Mouse (Mus musculus): ENCODE measurements around the gene Trim9.
A peak's percentile ranks its signal among the peaks of the same experiment; 100 is the strongest.

Gene Trim9

GRCm38 (mm10) chr12:70347202-70347841 lies at the start of gene Trim9:
Gene Trim9 (minus strand): TSS chr12:70347614.
- DNase-seq (ENCODE audit: low spot score in 2 of 2) = peak; percentile 79 to 81

- DNase-seq (ENCODE audit: low spot score in 2 of 2) = no peak
Observed at GRCm38 (mm10) chr12:70395061-70395460, 47.6 kb upstream of the Trim9 start.

GRCm38 (mm10) chr12:70391236-70391635 lies 43.8 kb upstream of the Trim9 start:
- no peak for DNase-seq (ENCODE audit: low spot score in 2 of 2)

GRCm38 (mm10) chr12:70374976-70375375 lies 27.6 kb upstream of the Trim9 start:
- DNase-seq (ENCODE audit: low spot score in 2 of 2) = no peak

DNA sequence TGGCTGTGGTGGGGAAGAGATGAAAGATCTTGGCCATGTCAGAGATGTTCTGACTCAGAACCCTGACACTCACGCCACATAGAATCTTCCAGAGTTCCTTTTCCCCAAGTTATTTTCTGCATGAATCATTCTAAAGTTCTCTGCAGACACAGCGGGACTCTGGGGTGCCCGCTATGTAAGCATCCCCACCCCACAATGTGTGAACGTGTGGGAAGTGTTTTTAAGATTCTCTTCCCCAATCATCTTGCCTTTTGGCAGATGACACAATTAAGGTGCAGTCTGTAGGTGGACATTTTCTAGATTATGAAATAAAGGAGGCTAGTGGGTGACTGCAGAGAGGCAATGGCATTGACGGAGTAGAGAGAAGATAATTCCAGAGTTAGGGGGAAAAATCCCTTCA lies 25.5 kb upstream of the Trim9 start:
- no peak for DNase-seq (ENCODE audit: low spot score in 2 of 2)

GRCm38 (mm10) chr12:70369348-70369747 lies 21.9 kb upstream of the Trim9 start:
- no peak for DNase-seq (ENCODE audit: low spot score in 2 of 2)

DNA sequence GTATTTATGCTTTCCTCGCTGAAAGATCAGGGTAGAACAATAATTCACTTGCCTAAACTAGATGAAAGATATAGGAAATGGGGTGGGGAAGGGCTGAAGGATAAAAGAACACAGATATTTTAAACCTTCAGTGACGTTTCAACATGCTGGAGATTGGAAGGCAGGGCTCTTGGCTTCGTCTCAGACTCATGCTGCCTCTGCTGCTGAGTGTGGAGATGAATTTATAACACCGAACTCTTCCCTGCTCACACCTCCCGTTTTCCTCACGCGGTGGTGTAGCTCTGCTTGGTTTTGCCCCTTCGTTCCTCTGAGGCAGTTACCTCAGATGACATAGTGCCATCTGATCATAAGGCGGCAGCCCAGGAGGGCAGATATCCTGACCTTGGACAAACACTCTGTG lies 21.4 kb upstream of the Trim9 start:
- DNase-seq (ENCODE audit: low spot score in 2 of 2) = no peak

DNA sequence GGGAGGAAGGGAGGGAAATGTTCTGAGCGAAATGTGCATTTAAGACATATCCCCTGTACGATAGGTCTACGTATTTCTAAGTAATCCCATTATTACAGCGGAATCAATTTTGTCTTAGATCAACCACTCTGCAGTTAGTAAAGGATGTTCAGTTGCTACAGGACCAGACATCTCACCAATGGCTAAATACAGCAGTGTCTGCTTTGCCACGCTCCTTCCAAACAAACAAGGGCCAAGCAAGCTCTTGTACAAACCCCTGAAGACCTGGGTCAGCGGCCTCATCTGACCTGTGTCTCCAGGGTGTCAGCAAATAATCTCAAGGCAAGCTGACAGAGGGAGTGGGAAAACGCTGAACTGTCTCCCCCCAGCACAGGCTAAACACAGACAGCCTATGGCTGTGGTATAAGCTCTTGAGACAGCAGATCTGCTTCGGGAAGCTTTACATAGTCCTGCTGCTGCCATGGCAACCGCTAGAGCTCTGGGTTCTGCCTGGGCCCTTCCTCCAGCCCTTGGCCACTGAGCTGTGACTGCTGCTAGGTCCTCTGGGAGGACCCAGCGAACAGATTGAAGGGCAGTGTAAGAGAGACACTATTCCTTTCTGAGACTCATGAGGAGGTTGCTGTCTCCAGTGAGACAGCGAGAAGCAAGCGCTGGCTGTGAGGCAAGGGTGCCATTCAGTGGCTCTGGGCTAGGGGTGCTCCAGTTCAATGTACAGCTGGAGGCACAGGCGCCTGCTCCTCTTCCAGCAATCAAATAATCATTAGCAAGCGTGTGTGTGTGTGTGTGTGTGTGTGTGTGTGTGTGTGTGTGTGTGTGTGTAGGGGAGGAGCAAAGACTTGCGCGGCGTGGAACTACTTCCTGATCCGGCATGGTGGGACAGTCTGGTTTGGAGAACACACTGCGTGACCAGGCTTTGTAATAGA lies 20.2 kb upstream of the Trim9 start:
- DNase-seq (ENCODE audit: low spot score in 2 of 2) = no peak

DNA sequence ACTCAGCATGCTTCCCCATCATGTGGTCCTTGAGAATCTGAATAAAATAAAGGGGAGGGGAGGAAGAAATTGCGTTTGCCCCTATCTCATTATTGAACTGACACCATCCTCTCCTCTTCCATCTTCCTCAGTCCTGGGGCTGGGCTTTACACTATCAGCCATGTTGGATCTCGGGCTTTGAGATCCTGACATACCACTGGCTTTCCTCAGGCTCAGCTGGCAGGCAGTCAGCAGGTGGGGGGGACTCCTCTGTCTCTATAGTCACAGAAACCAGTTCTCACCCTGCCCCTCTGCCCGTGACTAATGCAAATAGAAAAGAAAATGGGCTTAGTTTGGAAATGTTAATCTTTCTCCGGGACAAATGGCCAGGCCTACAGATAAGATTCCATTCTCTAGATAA lies 15.6 kb upstream of the Trim9 start:
- no peak for DNase-seq (ENCODE audit: low spot score in 2 of 2)

DNA sequence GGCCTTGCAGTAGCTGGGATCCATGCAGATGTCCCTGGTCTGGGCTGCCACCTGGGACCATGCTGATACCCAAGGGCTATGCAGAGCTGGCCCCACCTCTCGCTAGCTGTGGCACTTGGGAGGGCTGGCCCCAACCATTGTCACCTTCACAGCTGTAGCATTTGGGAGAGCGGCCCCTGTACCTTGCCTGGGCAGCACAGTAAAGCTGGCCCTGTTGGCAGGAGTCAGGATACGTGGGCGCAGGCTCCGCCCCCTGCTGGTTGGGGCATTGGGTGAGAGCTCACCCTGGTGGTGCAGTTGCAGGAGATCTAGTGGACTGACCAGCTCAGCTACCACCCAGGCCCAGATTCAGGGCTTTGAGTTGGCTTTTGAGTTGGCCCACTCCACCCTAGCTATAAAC lies 12.9 kb upstream of the Trim9 start:
- peak in 1 of 2 experiments; percentile 6 for DNase-seq (ENCODE audit: low spot score in 2 of 2)

DNA sequence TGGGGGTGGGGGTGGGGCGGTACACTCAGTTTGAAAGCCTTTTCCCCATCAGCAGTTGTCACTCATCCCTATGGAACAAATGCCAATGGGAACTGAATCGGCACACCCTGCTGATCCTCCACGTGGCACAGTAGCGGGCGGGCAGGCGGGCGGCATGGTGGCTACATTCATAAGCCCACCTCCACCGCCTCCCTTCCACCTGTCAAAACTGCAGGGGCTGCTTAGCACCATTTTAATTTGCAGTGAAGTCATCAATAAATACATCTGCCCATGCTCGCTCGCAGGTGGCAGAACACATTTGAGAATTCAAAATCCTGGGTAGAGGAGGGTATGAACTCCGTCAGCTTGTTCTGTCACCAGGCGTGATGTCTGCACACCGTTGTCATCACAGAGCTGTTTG lies 12.0 kb upstream of the Trim9 start:
- no peak for DNase-seq (ENCODE audit: low spot score in 2 of 2)

DNA sequence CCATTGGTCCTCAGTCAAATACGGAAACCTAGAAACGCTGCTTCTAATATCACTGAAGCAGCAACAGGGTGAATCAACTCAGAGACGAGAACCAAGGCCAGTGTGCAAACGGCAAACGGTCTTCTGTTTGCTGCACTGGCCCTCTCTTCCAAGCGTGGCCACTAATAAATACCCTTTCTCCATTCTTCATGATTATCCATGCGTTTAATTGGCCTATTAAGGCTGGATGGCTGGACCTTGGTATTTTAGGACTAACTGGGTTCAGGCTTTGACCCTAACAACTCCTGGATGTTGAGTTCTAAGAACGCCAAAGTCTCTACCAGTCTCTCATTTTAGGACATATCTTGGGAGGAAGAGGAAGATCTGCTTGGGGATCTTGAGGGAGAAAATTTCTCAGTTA lies 7.5 kb upstream of the Trim9 start:
- DNase-seq (ENCODE audit: low spot score in 2 of 2) = no peak

DNA sequence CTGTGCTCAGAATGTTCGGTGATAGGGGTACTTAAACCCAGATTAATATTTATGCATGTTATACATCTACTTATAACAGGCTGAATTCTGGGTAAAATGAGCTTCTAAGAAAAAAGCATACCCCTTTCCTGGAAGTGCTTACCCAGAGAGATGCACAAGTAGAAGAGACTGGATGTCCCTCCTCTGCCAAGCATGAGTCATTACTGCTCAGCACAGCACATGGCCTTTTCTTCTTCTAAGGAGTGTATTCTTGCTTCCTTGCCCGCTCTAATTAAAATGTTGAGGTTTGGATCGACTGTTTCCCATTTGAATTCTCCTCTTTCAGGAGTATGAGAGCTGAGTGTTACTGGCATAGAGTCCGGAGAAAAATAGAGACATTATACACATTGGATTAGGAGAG lies 3.1 kb upstream of the Trim9 start:
- DNase-seq (ENCODE audit: low spot score in 2 of 2) = no peak

- no peak for DNase-seq (ENCODE audit: low spot score in 2 of 2)
Observed at GRCm38 (mm10) chr12:70349788-70350187, 2.4 kb upstream of the Trim9 start.

DNA sequence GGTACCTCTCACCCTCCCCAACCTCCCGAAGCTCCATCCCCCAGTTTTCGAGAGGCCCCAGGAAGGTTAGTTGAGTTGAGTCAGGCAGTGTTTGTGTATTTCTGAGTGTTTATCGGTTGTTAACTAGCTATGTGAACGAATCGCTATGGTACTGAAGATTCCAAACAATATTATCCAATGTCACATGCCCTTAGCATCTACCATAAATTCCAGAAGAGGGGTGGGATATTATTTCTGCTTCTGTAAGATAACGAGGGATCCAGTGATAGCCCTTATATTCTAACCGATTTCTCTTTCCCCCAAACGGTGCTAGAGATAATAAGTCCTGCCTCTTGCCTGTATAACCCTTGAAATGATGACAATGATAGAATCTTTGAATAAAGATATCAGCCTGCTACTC lies 612 bp upstream of the Trim9 start:
- DNase-seq (ENCODE audit: low spot score in 2 of 2) = no peak

- peak in 1 of 2 experiments; percentile 23 for DNase-seq (ENCODE audit: low spot score in 2 of 2)
Observed at GRCm38 (mm10) chr12:70346139-70347026, 1.0 kb downstream of the Trim9 start.

GRCm38 (mm10) chr12:70345531-70346138 lies 1.8 kb downstream of the Trim9 start:
- DNase-seq (ENCODE audit: low spot score in 2 of 2) = no peak

GRCm38 (mm10) chr12:70335176-70335575 lies 12.2 kb downstream of the Trim9 start:
- DNase-seq (ENCODE audit: low spot score in 2 of 2) = no peak

GRCm38 (mm10) chr12:70333253-70333805 lies 14.1 kb downstream of the Trim9 start:
- no peak for DNase-seq (ENCODE audit: low spot score in 2 of 2)

DNA sequence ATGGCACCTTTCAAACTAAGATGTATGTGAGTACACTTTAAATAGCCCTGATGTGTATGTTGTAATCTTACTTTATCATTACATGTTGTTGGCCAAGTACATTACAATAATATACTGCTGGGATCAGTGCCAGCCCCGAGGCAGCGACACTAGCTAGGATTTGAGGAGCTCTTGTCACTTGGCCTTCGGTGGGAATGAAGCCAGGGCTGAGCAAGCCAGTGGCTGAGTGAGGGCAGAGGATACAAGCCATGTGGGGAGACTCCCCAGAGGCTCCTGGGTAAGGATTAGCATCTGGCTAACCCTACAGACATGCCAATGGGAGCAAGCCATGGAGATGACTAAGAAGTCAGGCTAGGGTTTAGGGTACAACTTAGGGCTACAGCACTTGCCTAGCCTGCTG lies 18.4 kb downstream of the Trim9 start:
- DNase-seq (ENCODE audit: low spot score in 2 of 2) = no peak

GRCm38 (mm10) chr12:70326956-70327355 lies 20.5 kb downstream of the Trim9 start:
- DNase-seq (ENCODE audit: low spot score in 2 of 2) = no peak

Measured in thymus, postnatal 10 days (tissue).